Mouse (Mus musculus) midbrain, embryonic 14.5 days (tissue): Measurements from ENCODE around the gene Hmx2. TPM values are rescaled to one million over a fixed set of nuclear protein-coding genes. Genes with fewer than 3 reads are reported as not detected.

ENCODE experiments used
- ATAC-seq: fragments of 200-750 bp; cut with Nextera tagmentation; 2 replicates; pipeline ENCODE4 v1.8.0; 2017; ENCODE audit warnings: moderate number of reproducible peaks, moderate library complexity; ENCODE audit not compliant: low FRiP score, low TSS enrichment
- DNase-seq: peaks from one replicate; pipeline ENCODE4 v3.0.0-alpha.2; 2015
- H3K27ac ChIP-seq: fragments of 300-500 bp; sonication (generic); replicated peaks from 2 replicates; pipeline ENCODE4 v1.5.1; 2014; ENCODE audit warnings: mild to moderate bottlenecking, low read depth, low read length, moderate library complexity
- H3K27me3 ChIP-seq: fragments of 300-500 bp; sonication (generic); 2 replicates; pipeline ENCODE4 v1.6.1; 2014; ENCODE audit warnings: low read length, control low read depth, mixed read lengths; ENCODE audit not compliant: control insufficient read depth, insufficient read depth
- H3K36me3 ChIP-seq: fragments of 300-500 bp; sonication (generic); 2 replicates; pipeline ENCODE4 v1.6.1; 2014; ENCODE audit warnings: low read length, control low read depth; ENCODE audit not compliant: control insufficient read depth, insufficient read depth
- H3K4me1 ChIP-seq: fragments of 300-500 bp; sonication (generic); 2 replicates; pipeline ENCODE4 v1.6.1; 2014; ENCODE audit warnings: mild to moderate bottlenecking, antibody characterized with exemption, low read length, control low read depth; ENCODE audit not compliant: control insufficient read depth, insufficient read depth
- H3K4me2 ChIP-seq: fragments of 300-500 bp; sonication (generic); 2 replicates; pipeline ENCODE4 v1.6.1; 2014; ENCODE audit warnings: mild to moderate bottlenecking, low read length, moderate library complexity
- H3K4me3 ChIP-seq: fragments of 300-500 bp; sonication (generic); replicated peaks from 2 replicates; pipeline ENCODE4 v1.5.1; 2014; ENCODE audit warnings: low read depth, low read length
- H3K9ac ChIP-seq: fragments of 300-500 bp; sonication (generic); replicated peaks from 2 replicates; pipeline ENCODE4 v1.6.1; 2014; ENCODE audit warnings: mild to moderate bottlenecking, low read length, moderate library complexity
- H3K9me3 ChIP-seq: fragments of 300-500 bp; sonication (generic); 2 replicates; pipeline ENCODE4 v1.6.1; 2016; ENCODE audit warnings: low read length, control low read depth, mixed read lengths; ENCODE audit not compliant: control insufficient read depth
- WGBS: fragments of 180-500 bp; shearing (Covaris S2); extraction: QIAGEN DNeasy Blood & Tissue Kit; methylation state at CpG from one replicate; pipeline ENCODE4 v1.1.7; 2014; 5-methylcytosine and 5-hydroxymethylcytosine counted together
- polyA plus RNA-seq: library from polyadenylated mRNA; unstranded; fragments of >200 nt; fragmentation: Nextera tagmentation; extraction: Ambion mirVana; gene quantifications from 2 replicates; pipeline ENCODE4 v1.2.1, GENCODE M21; 2014

Hmx2 gene
- polyA plus RNA-seq, 1 experiment from 2014 or later = 0.09 TPM

- ATAC-seq (no peak), DNase-seq (no peak)
- Histone ChIP-seq H3K27me3 (no peaks in the 10 kb centered on the region), H3K4me2 (no peak overlapping the region), H3K4me3 (no peak overlapping the region), H3K4me1 (no peaks in the 10 kb centered on the region), H3K27ac (no peak overlapping the region), H3K9ac (no peak overlapping the region), H3K36me3 (no peaks in the 10 kb centered on the region), H3K9me3 (no peaks in the 10 kb centered on the region)
- WGBS = 53% methylated on average over 9 of the region's 9 CpGs
Observed at GRCm38 (mm10) chr7:131582178-131582577, 33.6 kb downstream of the Hmx2 start.

DNA sequence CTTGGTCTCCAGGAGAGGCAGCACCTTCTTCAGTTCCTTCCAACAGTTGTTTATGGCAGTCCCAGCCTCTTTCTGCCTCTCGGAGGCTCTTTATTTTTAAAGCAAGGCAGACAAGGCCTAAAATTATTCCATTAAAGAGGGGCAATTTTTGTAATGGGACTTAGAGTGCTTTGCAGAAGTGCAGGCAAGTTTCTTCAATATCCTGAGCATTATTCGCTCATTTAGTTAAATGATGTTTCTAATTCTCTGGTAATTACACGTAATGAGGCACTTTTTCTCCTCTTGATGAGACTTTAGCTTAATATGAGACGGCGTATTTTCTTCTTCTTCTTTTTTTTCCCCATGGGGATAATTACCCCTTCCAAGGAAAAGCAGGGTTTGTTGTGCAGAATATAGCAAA lies 37.0 kb downstream of the Hmx2 start:
- Histone ChIP-seq H3K4me3 (no peak overlapping the region), H3K36me3 (no peaks in the 10 kb centered on the region), H3K9ac (no peak overlapping the region), H3K4me2 (no peak overlapping the region), H3K27me3 (no peaks in the 10 kb centered on the region), H3K9me3 (no peaks in the 10 kb centered on the region), H3K4me1 (no peaks in the 10 kb centered on the region), H3K27ac (no peak overlapping the region)
- DNase-seq = no peak
- no peak for ATAC-seq
- WGBS = 90% methylated on average over 5 of the region's 5 CpGs

DNA sequence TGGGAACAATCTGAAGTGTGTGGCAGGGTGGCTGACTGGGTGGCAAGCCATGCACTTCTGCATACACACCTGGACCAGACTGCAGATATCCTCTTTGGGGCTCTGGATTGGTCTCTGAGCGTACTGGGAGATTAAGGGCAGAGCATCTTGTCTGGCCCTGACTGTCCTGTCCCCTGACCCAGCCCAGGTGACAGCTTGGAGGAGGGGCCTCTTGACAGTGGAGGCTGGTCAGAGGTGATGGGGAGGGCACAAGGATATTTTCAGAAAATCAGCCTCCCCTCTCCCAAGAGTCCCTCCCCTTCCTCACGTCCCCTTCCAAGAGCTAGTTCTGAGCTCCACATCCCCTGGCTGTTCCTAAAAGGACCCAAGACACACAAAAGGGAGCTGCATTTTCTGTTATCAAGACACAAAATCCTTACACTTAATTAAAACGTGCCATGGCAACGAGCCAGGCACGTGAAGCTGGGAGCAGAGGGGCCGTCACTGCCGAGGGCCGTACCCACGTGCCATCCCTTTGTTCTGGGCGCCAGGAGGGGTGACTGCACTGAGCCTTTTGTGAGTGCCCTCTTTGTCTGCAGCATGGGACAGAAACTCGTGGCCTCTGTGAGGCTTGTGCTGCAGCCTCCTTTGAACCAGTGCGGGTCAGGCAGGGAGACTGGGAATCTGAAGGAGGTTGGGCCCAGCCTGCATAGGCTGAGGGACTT lies 49.4 kb downstream of the Hmx2 start:
- DNase-seq (peak; percentile 79), ATAC-seq (peak; percentile 76; the same call in 1 of the 2 replicates)
- H3K9ac ChIP-seq = peak overlapping the region; percentile 27; the same call in 1 of the 2 replicates
- peaks cover 27% of the 10 kb centered on the region for H3K27me3 ChIP-seq
- no peaks in the 10 kb centered on the region for H3K9me3 ChIP-seq
- peak overlapping the region; percentile 70 for H3K27ac ChIP-seq
- H3K4me3 ChIP-seq = no peak overlapping the region
- WGBS = 2% methylated on average over 12 of the region's 12 CpGs
- H3K36me3 ChIP-seq = no peaks in the 10 kb centered on the region
- peak overlapping the region; percentile 25 for H3K4me2 ChIP-seq
- peaks cover 22% of the 10 kb centered on the region for H3K4me1 ChIP-seq

DNA sequence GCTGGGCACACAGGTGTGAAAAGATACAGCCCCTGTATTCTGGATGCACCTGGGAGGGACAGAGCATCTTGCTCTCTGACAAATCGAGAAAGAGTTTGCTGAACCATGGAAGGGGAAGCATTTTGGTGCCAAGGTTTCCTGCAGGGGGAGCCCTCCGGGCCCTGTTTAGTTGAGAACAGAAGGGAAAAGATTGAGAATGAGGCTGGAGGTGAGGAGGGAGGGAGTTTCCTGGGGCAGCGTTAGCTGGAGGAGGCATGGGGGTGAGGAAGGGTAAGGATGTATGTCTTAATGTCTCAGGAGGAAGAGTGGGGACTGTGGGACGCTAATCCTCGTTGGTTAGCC lies 49.9 kb downstream of the Hmx2 start:
- 2% methylated on average over 5 of the region's 5 CpGs for WGBS
- H3K4me1 ChIP-seq = peaks cover 26% of the 10 kb centered on the region
- DNase-seq = peak; percentile 81
- peaks cover 27% of the 10 kb centered on the region for H3K27me3 ChIP-seq
- no peak overlapping the region for H3K4me3 ChIP-seq
- H3K27ac ChIP-seq = peak overlapping the region; percentile 70
- H3K9me3 ChIP-seq = no peaks in the 10 kb centered on the region
- H3K36me3 ChIP-seq = no peaks in the 10 kb centered on the region
- peak overlapping the region; percentile 27; the same call in 1 of the 2 replicates for H3K9ac ChIP-seq
- ATAC-seq = no peak
- H3K4me2 ChIP-seq = peak overlapping the region; percentile 25

DNA sequence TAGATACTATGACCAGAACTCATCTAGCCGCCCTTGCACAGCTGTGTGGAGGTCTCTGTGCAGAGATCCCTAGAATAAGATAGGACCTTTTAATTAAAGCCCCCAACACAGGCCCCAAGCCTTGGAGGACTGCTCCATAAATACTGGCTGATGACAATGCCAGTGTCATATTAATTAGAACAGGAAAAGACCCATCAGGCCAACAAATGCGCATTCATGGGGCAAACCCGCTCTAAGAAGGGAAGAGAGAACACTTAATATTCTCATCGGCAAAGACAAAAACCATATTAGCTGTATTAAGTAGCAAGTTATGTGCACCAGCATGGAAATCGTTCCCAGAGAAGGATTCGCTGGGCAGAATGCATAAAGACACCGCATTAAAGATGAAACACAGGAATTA lies 53.5 kb downstream of the Hmx2 start:
- Histone ChIP-seq H3K4me2 (no peak overlapping the region), H3K36me3 (no peaks in the 10 kb centered on the region), H3K4me1 (peaks cover 26% of the 10 kb centered on the region), H3K9me3 (no peaks in the 10 kb centered on the region), H3K27me3 (peaks cover 23% of the 10 kb centered on the region), H3K9ac (no peak overlapping the region), H3K27ac (0 out of 2 replicates have a peak overlapping the region, but pooled peaks have one; percentile 32), H3K4me3 (no peak overlapping the region)
- 63% methylated on average over 7 of the region's 7 CpGs for WGBS
- no peak for ATAC-seq
- peak; percentile 40 for DNase-seq

DNA sequence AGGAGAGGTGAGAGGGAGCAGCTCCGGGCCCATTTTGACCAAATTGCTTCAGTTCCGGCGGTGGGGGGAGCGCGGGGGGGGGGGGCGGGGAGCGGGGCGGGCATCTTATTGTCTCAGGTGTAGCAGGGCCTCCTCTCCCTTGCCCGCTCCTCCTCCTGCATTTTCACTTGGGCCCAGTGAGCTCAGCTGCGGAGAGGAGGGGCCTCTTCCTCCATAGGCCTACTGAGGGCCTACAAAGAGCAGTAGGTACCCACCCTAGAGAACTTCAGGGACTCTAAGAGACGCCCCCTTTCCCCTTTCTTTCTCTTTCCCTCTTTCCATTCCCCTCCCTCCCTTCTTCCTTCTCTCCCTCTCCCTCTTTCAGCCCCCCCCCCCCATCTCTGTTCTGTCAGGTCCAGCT lies 54.6 kb downstream of the Hmx2 start:
- H3K4me2 ChIP-seq = no peak overlapping the region
- peaks cover 21% of the 10 kb centered on the region for H3K4me1 ChIP-seq
- H3K36me3 ChIP-seq = no peaks in the 10 kb centered on the region
- no peak overlapping the region for H3K27ac ChIP-seq
- 3% methylated on average over 11 of the region's 11 CpGs for WGBS
- H3K9me3 ChIP-seq = no peaks in the 10 kb centered on the region
- H3K27me3 ChIP-seq = peaks cover 23% of the 10 kb centered on the region
- no peak overlapping the region for H3K4me3 ChIP-seq
- DNase-seq (no peak), ATAC-seq (no peak)
- H3K9ac ChIP-seq = no peak overlapping the region

DNA sequence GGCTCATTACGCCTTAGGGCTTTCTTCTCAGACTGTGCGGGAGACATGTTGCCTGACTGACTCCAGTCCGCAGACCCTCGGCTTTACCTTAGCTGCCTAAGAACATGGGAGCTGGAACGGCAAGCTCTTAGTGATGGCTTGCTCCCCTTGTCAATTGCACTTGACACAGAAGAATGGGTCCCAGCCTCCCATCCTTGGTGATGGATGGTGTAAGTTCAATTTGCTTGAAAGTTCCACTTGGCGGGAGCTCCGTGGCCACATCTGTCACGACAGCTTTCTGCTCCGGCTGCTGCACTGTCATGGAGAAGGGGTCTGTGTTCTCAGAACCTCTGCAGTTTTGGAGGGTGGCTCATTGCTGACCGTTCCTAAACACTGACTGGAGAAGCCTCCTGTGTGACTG lies 56.4 kb downstream of the Hmx2 start:
- 95% methylated on average over 10 of the region's 10 CpGs for WGBS
- ATAC-seq (no peak), DNase-seq (no peak)
- Histone ChIP-seq H3K4me1 (peaks cover 13% of the 10 kb centered on the region; the same call in 1 of the 2 replicates), H3K27me3 (peaks cover 18% of the 10 kb centered on the region), H3K36me3 (no peaks in the 10 kb centered on the region), H3K4me2 (no peak overlapping the region), H3K9me3 (no peaks in the 10 kb centered on the region), H3K27ac (no peak overlapping the region), H3K4me3 (no peak overlapping the region), H3K9ac (no peak overlapping the region)

DNA sequence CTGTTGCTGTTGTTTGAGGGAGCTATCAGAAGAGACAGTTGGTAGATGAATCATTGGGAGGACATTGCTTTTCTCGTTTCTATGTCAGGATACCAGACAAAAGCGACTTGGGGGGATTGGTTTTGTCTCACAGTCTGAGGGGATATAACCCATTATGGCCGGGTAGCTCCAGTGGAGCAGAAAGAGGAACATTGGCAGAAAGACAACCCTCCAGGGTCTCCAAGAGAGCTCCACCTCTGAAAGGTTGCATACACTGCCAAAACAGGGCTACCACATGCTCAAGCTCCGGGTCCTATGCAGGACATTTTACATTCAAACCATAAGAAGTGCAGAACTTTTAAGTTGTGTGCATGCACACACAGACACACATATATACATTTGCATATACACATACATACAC lies 56.9 kb downstream of the Hmx2 start:
- no peak for ATAC-seq
- WGBS = 64% methylated on average over 4 of the region's 4 CpGs

More for the DNA sequence above, 56.9 kb downstream of the Hmx2 start:
- H3K9ac ChIP-seq = no peak overlapping the region
- peaks cover 13% of the 10 kb centered on the region; the same call in 1 of the 2 replicates for H3K4me1 ChIP-seq
- no peaks in the 10 kb centered on the region for H3K36me3 ChIP-seq
- DNase-seq = no peak
- H3K27ac ChIP-seq = no peak overlapping the region
- no peaks in the 10 kb centered on the region for H3K9me3 ChIP-seq
- H3K27me3 ChIP-seq = peaks cover 13% of the 10 kb centered on the region
- H3K4me3 ChIP-seq = no peak overlapping the region
- H3K4me2 ChIP-seq = no peak overlapping the region
